Mouse (Mus musculus): Measurements from ENCODE around the gene Grm1. TPM values are rescaled to one million over a fixed set of nuclear protein-coding genes. Genes with fewer than 3 reads are reported as not detected.
A peak's percentile ranks its signal among the peaks of the same experiment; 100 is the strongest.

The Grm1 gene
- total RNA-seq, 2 experiments from 2014 or later = 42.5 to 44.5 TPM

DNA sequence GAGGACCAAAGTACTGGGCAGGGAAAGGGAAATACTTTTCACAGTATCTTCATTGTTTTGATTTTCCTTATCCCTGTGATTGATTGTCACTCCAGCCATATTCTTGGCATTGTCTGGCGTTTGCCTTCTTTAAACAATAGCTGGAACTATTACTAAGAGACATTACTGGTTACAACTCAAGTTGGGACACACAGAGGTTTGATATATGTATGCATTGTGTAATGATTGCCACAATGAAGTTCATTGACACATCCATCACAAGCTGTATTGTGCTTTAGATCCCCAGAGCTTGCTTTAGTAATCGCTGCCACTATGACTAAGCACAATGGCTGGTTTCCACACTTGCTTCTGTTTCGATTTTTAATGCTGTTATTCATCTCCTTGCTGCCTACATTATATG is 341.4 kb downstream of the Grm1 start:
- DNase-seq (ENCODE audit: extremely low spot score in 1 of 2, low spot score in 2 of 2) = no peak
- no peak for TF ChIP-seq CTCF (IDR thresholded peaks at IDR 0.05)
- Histone ChIP-seq H3K4me3 (no peak overlapping the region), H3K27ac (no peak overlapping the region)
- intact Hi-C loops (cut with DNase I) = no loop called here

DNA sequence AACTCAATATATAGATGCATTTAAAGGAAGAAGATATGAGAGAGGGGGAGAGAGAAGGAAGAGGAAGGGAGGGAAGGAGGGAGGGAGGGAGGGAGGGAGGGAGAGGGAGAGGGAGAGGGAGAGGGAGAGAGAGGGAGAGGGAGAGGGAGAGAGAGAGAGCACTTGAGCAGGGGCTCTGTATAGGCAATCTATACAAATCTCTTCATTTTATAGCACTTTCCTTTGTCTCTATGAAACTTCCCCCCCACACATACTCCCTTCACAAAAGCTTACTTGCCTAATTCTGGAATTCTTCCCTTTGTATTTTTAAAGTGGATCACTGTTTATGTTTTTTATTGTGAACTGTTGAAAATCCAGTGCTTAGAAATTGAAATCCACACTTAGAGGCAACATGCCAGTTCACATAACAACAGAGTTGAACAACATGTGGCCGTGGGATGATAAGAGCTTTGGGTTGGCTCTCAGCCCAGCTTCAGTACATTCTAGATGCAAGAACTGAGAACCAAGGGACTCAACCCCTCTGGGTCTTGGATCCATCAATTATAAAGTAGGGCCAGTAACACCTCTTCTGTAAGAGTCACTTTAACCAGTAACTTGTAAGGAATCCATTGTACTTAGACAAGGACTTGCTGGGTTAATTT is 345.0 kb downstream of the Grm1 start:
- peak; percentile 27 to 29 for DNase-seq (ENCODE audit: extremely low spot score in 1 of 2, low spot score in 2 of 2)
- Histone ChIP-seq H3K4me3 (no peak overlapping the region), H3K27ac (no peak overlapping the region)
- intact Hi-C loops (cut with DNase I) = no loop called here
- no peak for TF ChIP-seq CTCF (IDR thresholded peaks at IDR 0.05)

DNA sequence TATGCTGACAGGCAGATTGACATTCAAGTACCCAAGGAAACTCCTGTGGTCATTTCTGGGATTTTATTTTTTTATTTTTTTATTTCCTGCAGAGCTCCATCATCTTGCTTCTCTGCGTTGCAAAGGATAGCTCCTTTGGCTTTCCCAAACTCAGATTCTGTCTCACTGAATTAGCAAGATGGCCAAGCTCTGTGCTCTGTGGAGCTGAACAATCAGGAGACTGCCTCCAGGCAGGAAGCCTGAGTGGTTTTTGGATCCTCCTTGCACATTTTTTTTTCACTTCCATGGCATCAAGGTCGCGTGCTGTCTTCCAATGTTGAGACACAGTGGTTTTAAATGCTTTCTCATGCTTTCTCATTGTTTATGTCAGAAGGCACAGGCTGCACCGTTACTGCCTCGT is 347.6 kb downstream of the Grm1 start:
- no peak for TF ChIP-seq CTCF (IDR thresholded peaks at IDR 0.05)

GRCm38 (mm10) chr10:10733092-10733491 is 349.1 kb downstream of the Grm1 start:
- no peak overlapping the region for H3K4me3 ChIP-seq
- TF ChIP-seq CTCF (IDR thresholded peaks at IDR 0.05) = no peak
- intact Hi-C loops (cut with DNase I) = no loop called here
- no peak overlapping the region for H3K27ac ChIP-seq
- no peak for DNase-seq (ENCODE audit: extremely low spot score in 1 of 2, low spot score in 2 of 2)

More for the DNA sequence above, 347.6 kb downstream of the Grm1 start:
- intact Hi-C loops (cut with DNase I) = no loop called here
- DNase-seq (ENCODE audit: extremely low spot score in 1 of 2, low spot score in 2 of 2) = no peak
- H3K4me3 ChIP-seq = no peak overlapping the region
- H3K27ac ChIP-seq = no peak overlapping the region

- intact Hi-C loops (cut with DNase I) = no loop called here
- no peak for DNase-seq (ENCODE audit: extremely low spot score in 1 of 2, low spot score in 2 of 2)
- H3K4me3 ChIP-seq = no peak overlapping the region
- H3K27ac ChIP-seq = no peak overlapping the region
- TF ChIP-seq CTCF (IDR thresholded peaks at IDR 0.05) = no peak
Measured at GRCm38 (mm10) chr10:10726501-10726900, 355.7 kb downstream of the Grm1 start.

DNA sequence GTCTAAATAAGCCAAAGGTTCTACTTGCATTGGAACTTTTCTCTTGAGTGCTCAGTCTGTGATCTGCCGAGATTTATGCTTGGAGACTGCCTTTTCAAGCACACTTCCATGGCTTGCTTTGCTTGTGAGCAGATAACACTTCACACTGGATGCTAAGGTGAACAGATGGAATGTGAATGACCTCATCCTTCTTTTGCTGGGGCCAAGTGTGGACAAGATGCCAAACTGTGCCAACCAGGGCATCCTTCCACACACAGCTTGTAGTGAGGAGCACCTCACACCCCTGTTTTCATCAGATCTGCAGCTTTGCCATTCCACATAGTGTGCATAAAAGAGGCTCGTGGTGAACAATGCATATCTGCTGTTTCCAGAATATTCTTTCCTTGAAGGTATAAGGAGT is 371.3 kb downstream of the Grm1 start:
- TF ChIP-seq CTCF (IDR thresholded peaks at IDR 0.05) = no peak
- no peak for DNase-seq (ENCODE audit: extremely low spot score in 1 of 2, low spot score in 2 of 2)
- H3K4me3 ChIP-seq = no peak overlapping the region
- no peak overlapping the region for H3K27ac ChIP-seq
- intact Hi-C loops (cut with DNase I) = no loop called here

- no peak for TF ChIP-seq CTCF (IDR thresholded peaks at IDR 0.05)
- Histone ChIP-seq H3K27ac (no peak overlapping the region), H3K4me3 (no peak overlapping the region)
- intact Hi-C loops (cut with DNase I) = no loop called here
- no peak for DNase-seq (ENCODE audit: extremely low spot score in 1 of 2, low spot score in 2 of 2)
Measured at GRCm38 (mm10) chr10:10710359-10710758, 371.8 kb downstream of the Grm1 start.

- no peak for TF ChIP-seq CTCF (IDR thresholded peaks at IDR 0.05)
- Histone ChIP-seq H3K4me3 (no peak overlapping the region), H3K27ac (no peak overlapping the region)
- DNase-seq (ENCODE audit: extremely low spot score in 1 of 2, low spot score in 2 of 2) = no peak
- intact Hi-C loops (cut with DNase I) = no loop called here
Measured at GRCm38 (mm10) chr10:10708031-10708430, 374.1 kb downstream of the Grm1 start.

GRCm38 (mm10) chr10:10701326-10701725 is 380.8 kb downstream of the Grm1 start:
- H3K4me3 ChIP-seq = no peak overlapping the region
- no peak for TF ChIP-seq CTCF (IDR thresholded peaks at IDR 0.05)
- intact Hi-C loops (cut with DNase I) = no loop called here
- H3K27ac ChIP-seq = no peak overlapping the region
- no peak for DNase-seq (ENCODE audit: extremely low spot score in 1 of 2, low spot score in 2 of 2)

DNA sequence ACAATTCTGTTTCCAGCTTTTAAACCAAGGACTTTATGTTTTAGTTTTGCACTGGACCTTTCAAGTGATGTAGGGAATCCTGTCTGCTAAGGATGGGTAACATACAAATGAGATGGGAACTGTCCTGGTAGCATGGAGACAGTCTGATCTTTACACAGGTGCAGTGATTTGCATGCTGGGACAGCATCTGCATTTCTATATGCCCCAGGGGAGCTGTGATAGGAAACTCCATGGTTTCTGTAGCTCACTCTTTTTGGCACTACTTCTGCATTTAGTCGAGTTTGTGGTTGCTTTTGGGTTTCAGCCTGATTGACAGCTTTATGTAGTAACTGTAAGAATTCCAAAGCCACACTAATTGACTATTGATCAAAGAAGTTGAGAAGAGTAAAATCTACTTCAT is 381.3 kb downstream of the Grm1 start:
- TF ChIP-seq CTCF (IDR thresholded peaks at IDR 0.05) = no peak
- no peak for DNase-seq (ENCODE audit: extremely low spot score in 1 of 2, low spot score in 2 of 2)
- Histone ChIP-seq H3K4me3 (no peak overlapping the region), H3K27ac (no peak overlapping the region)
- intact Hi-C loops (cut with DNase I) = no loop called here

DNA sequence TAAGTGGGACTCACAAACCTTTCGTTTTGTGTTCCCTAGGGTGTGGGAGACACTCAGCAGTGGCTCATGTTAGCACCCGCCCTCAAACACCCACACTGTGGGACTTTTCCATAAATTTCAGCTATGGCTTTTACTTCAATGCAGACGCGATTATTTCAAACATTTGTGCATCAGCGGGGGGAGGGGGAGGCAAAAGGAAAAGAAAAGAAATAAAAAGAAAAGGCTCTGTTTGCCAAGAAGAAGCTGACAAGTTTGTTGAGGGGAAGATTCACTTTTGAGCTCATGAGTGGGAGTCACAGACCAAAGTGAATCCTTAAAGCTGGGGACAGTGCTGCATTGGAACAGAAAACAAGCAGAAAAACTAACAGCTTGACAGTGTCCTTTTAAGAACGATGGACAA is 384.7 kb downstream of the Grm1 start:
- DNase-seq (ENCODE audit: extremely low spot score in 1 of 2, low spot score in 2 of 2) = peak in 1 of 2 experiments; percentile 19
- intact Hi-C loops (cut with DNase I) = no loop called here
- no peak overlapping the region; the same call in 1 of the 2 replicates for H3K27ac ChIP-seq
- TF ChIP-seq CTCF (IDR thresholded peaks at IDR 0.05) = no peak
- H3K4me3 ChIP-seq = no peak overlapping the region

DNA sequence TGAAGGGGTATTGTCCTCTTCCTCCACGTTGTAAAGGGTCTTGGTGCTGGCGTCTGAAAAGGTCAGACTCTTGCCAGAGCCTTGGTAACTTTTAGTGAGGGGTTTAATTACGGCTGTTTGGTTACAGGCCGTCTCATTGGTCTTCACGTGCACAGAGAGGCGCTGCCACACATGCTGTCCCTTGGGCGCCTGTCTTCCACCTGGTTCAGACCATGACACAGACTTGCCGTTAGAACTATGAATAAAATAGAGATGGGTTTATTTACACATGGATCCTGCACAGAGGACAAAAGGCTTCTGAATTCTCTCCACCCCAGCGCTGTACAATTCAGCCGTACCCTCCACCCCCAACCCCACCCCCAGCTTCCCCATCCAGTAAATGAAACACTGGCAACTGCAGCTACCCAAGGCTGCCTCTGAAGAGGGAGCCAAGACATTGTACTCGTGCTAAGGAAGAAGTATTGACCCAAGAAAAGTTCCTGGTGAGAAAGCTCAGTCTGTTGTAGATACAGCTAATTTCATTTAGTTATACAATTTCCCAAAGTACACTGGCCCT is 392.4 kb downstream of the Grm1 start:
- TF ChIP-seq CTCF (IDR thresholded peaks at IDR 0.05) = no peak
- peak overlapping the region; percentile 78 for H3K27ac ChIP-seq
- no peak for DNase-seq (ENCODE audit: extremely low spot score in 1 of 2, low spot score in 2 of 2)
- peak overlapping the region; percentile 44 for H3K4me3 ChIP-seq
- intact Hi-C loops (cut with DNase I) = loop anchor here (5.0 kb wide), 4 partner anchors 77 to 393 kb away; partner anchors contain the start of gene Grm1

Measured in left cerebral cortex, adult 2 months (tissue).